Mouse (Mus musculus): ENCODE results near the gene E030030I06Rik. TPM values are rescaled to one million over a fixed set of nuclear protein-coding genes. Genes with fewer than 3 reads are reported as not detected.
"Not testable (repeated sequence)": the region's sequence is repeated elsewhere in the genome, so short reads cannot be mapped to it uniquely, and the experiment has no call there.

Gene E030030I06Rik
- polyA plus RNA-seq, 1 experiment from 2014 or later: 21.3 TPM

- H3K9me3 ChIP-seq: no peaks in the 10 kb centered on the region
- H3K4me1 ChIP-seq: peaks cover 18% of the 10 kb centered on the region
- H3K4me3 ChIP-seq (replicated peaks): peak overlapping the region; percentile 66
- peaks cover 14% of the 10 kb centered on the region for H3K27me3 ChIP-seq (replicated peaks)
- no peaks in the 10 kb centered on the region for H3K36me3 ChIP-seq
- no peak overlapping the region for H3K9ac ChIP-seq
- WGBS: 1% methylated on average over 50 of the region's 50 CpGs
- no peak overlapping the region for H3K27ac ChIP-seq
- ATAC-seq (ENCODE audit: insufficient read depth, low FRiP score, low read depth): no peak
- peak overlapping the region; percentile 75 for H3K4me2 ChIP-seq
Observed at GRCm38 (mm10) chr10:22149691-22150465, 808 bp upstream of the E030030I06Rik start.

- H3K27ac ChIP-seq: peak overlapping the region; percentile 76
- peak overlapping the region; percentile 75 for H3K4me2 ChIP-seq
- peaks cover 14% of the 10 kb centered on the region for H3K27me3 ChIP-seq (replicated peaks)
- under 1% methylated on average over 48 of the region's 50 CpGs for WGBS
- peak overlapping the region; percentile 69 for H3K9ac ChIP-seq
- H3K4me3 ChIP-seq (replicated peaks): peak overlapping the region; percentile 66
- H3K9me3 ChIP-seq: no peaks in the 10 kb centered on the region
- ATAC-seq (ENCODE audit: insufficient read depth, low FRiP score, low read depth): peak; percentile 93
- H3K4me1 ChIP-seq: peaks cover 18% of the 10 kb centered on the region
- no peaks in the 10 kb centered on the region for H3K36me3 ChIP-seq
Observed at GRCm38 (mm10) chr10:22148441-22149072, 513 bp downstream of the E030030I06Rik start.

- WGBS: 69% methylated on average over 5 of the region's 5 CpGs
- H3K4me3 ChIP-seq (replicated peaks): no peak overlapping the region
- H3K9me3 ChIP-seq: no peaks in the 10 kb centered on the region
Observed at GRCm38 (mm10) chr10:22142926-22143325, 6.1 kb downstream of the E030030I06Rik start.

GRCm38 (mm10) chr10:22142194-22142593 is 6.9 kb downstream of the E030030I06Rik start:
- H3K27ac ChIP-seq; H3K27me3 ChIP-seq (replicated peaks); H3K4me2 ChIP-seq; H3K4me3 ChIP-seq (replicated peaks); H3K9ac ChIP-seq; H3K9me3 ChIP-seq; H3K36me3 ChIP-seq; ATAC-seq (ENCODE audit: insufficient read depth, low FRiP score, low read depth); H3K4me1 ChIP-seq: not testable (repeated sequence)
- 86% methylated on average over 1 of the region's 1 CpGs for WGBS

More at GRCm38 (mm10) chr10:22142926-22143325, 6.1 kb downstream of the E030030I06Rik start:
- Histone ChIP-seq H3K4me2 (no peak overlapping the region), H3K9ac (no peak overlapping the region), H3K27ac (no peak overlapping the region), H3K4me1 (no peaks in the 10 kb centered on the region), H3K27me3 (replicated peaks) (no peaks in the 10 kb centered on the region), H3K36me3 (no peaks in the 10 kb centered on the region)
- no peak for ATAC-seq (ENCODE audit: insufficient read depth, low FRiP score, low read depth)

- 0 out of 2 replicates have a peak overlapping the region, but pooled peaks have one; percentile 23 for H3K9ac ChIP-seq
- H3K9me3 ChIP-seq: no peaks in the 10 kb centered on the region
- no peaks in the 10 kb centered on the region for H3K27me3 ChIP-seq (replicated peaks)
- WGBS: under 1% methylated on average over 19 of the region's 19 CpGs
- no peaks in the 10 kb centered on the region for H3K36me3 ChIP-seq
- H3K27ac ChIP-seq: no peak overlapping the region
- peak overlapping the region; percentile 77 for H3K4me2 ChIP-seq
- no peaks in the 10 kb centered on the region for H3K4me1 ChIP-seq
- H3K4me3 ChIP-seq (replicated peaks): peak overlapping the region; percentile 45
- peak; percentile 35; the same call in 1 of the 2 replicates for ATAC-seq (ENCODE audit: insufficient read depth, low FRiP score, low read depth)
Observed at GRCm38 (mm10) chr10:22140665-22141280, 8.3 kb downstream of the E030030I06Rik start.

- Histone ChIP-seq H3K4me2 (no peak overlapping the region), H3K36me3 (no peaks in the 10 kb centered on the region), H3K27me3 (replicated peaks) (no peaks in the 10 kb centered on the region), H3K4me1 (no peaks in the 10 kb centered on the region), H3K4me3 (replicated peaks) (no peak overlapping the region), H3K9me3 (no peaks in the 10 kb centered on the region), H3K9ac (no peak overlapping the region), H3K27ac (no peak overlapping the region)
- WGBS: 86% methylated on average over 2 of the region's 2 CpGs
- ATAC-seq (ENCODE audit: insufficient read depth, low FRiP score, low read depth): no peak
Observed at GRCm38 (mm10) chr10:22074531-22074930, 74.5 kb downstream of the E030030I06Rik start.

GRCm38 (mm10) chr10:22072739-22073138 is 76.3 kb downstream of the E030030I06Rik start:
- 60% methylated on average over 2 of the region's 2 CpGs for WGBS
- Histone ChIP-seq H3K4me2 (no peak overlapping the region), H3K4me3 (replicated peaks) (no peak overlapping the region)

GRCm38 (mm10) chr10:22070576-22070975 is 78.5 kb downstream of the E030030I06Rik start:
- Histone ChIP-seq H3K9ac (no peak overlapping the region), H3K36me3 (no peaks in the 10 kb centered on the region), H3K4me1 (no peaks in the 10 kb centered on the region), H3K27me3 (replicated peaks) (no peaks in the 10 kb centered on the region), H3K27ac (no peak overlapping the region), H3K4me2 (no peak overlapping the region), H3K4me3 (replicated peaks) (no peak overlapping the region), H3K9me3 (no peaks in the 10 kb centered on the region)
- ATAC-seq (ENCODE audit: insufficient read depth, low FRiP score, low read depth): no peak
- 27% methylated on average over 4 of the region's 4 CpGs for WGBS

More at GRCm38 (mm10) chr10:22072739-22073138, 76.3 kb downstream of the E030030I06Rik start:
- H3K27ac ChIP-seq: no peak overlapping the region
- no peaks in the 10 kb centered on the region for H3K27me3 ChIP-seq (replicated peaks)
- ATAC-seq (ENCODE audit: insufficient read depth, low FRiP score, low read depth): no peak
- no peak overlapping the region for H3K9ac ChIP-seq
- no peaks in the 10 kb centered on the region for H3K36me3 ChIP-seq
- no peaks in the 10 kb centered on the region for H3K9me3 ChIP-seq
- no peaks in the 10 kb centered on the region for H3K4me1 ChIP-seq

GRCm38 (mm10) chr10:22070168-22070567 is 78.9 kb downstream of the E030030I06Rik start:
- H3K4me1 ChIP-seq: no peaks in the 10 kb centered on the region
- no peak overlapping the region for H3K27ac ChIP-seq
- H3K9ac ChIP-seq: no peak overlapping the region
- no peak overlapping the region for H3K4me2 ChIP-seq
- H3K36me3 ChIP-seq: no peaks in the 10 kb centered on the region
- 81% methylated on average over 2 of the region's 2 CpGs for WGBS
- H3K4me3 ChIP-seq (replicated peaks): no peak overlapping the region
- ATAC-seq (ENCODE audit: insufficient read depth, low FRiP score, low read depth): no peak
- H3K27me3 ChIP-seq (replicated peaks): no peaks in the 10 kb centered on the region
- H3K9me3 ChIP-seq: no peaks in the 10 kb centered on the region

- not testable (repeated sequence) for H3K27ac ChIP-seq; ATAC-seq (ENCODE audit: insufficient read depth, low FRiP score, low read depth); H3K27me3 ChIP-seq (replicated peaks); H3K9ac ChIP-seq; H3K4me2 ChIP-seq; H3K36me3 ChIP-seq; H3K4me3 ChIP-seq (replicated peaks); H3K9me3 ChIP-seq; H3K4me1 ChIP-seq
- 87% methylated on average over 7 of the region's 7 CpGs for WGBS
Observed at GRCm38 (mm10) chr10:22067979-22068378, 81.1 kb downstream of the E030030I06Rik start, which contains the start of gene 4930444G20Rik. Gene 4930444G20Rik, minus strand, starts transcription at chr10:22068079.

Measured in stomach, embryonic 15.5 days (tissue).